Mouse (Mus musculus): ENCODE measurements at regions not wholly inside any gene's neighbourhood (a gene's known extent, or its start where the extent isn't known, plus 50 kb on each side); places are given as distances from the start of the nearest gene placed in this dataset.
A peak's percentile ranks its signal among the peaks of the same experiment; 100 is the strongest.

DNA sequence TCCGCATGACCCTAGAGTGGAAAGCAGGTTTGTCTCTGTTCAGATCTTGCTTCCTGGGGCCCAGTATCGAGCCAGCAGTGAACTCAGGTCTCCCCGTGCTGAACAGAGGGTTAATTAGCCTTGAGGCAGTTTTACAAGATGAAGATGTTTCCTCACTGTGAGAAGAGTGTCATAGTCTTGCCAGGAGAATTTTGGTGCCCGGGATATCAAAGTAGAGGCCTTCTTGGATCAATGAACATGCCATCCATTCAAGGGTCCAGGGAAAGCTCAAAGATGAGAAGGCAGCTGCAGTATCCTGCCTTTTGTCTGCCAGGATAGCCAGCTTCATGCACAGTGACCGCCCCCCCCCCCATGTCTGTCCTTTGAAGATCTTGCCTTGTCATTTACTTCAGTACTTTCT is 114.2 kb upstream of the Mylip start:
- DNase-seq (ENCODE audit: low read depth, low spot score): no peak

DNA sequence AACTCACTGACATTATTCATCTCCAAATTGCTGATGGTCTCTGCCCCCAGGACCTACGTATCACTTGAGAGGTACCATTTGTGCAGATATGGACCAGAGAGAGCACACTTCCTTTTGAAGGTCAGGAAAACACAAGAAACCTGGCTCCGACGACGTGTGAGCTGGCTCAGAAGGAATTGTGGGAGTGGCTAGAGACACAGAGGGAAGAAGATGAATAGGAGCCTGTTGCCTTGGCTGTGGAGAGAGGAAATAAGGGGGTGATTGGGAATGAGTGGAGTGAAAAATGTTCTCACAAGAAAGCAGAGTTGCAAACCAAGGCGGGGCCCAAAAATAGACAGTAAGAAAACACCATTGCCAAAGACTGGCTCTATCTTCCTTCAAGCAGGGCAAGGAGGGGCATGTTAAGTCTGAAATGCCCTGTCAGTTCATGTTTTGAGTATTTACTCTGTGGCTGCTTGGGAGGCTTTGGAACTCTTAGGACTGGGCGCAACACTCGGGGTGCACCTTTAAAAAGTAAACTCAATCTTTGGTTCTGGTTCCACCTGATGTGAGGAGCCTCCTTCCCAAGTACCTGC is 111.6 kb upstream of the Mylip start:
- DNase-seq (ENCODE audit: low read depth, low spot score): no peak

DNA sequence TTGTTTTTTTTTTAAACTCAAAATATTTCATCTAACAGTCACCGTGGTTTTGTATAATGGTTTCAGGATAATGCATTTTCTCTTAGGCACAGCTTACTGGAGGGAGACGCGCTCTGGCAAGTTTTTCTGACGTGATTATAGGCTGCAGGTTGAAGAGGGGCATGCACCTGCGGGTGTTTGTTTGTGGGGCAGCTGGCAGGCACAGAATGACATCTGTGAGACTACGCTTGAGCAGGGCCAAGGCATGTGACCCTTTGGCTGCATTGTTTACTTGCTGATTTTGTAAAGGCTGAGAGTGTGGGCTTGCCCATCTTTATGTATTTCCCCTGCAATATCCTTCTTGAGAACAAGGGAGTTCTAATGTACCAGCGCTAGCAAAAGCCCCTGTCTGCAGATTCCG is 108.4 kb upstream of the Mylip start:
- DNase-seq (ENCODE audit: low read depth, low spot score): no peak

DNA sequence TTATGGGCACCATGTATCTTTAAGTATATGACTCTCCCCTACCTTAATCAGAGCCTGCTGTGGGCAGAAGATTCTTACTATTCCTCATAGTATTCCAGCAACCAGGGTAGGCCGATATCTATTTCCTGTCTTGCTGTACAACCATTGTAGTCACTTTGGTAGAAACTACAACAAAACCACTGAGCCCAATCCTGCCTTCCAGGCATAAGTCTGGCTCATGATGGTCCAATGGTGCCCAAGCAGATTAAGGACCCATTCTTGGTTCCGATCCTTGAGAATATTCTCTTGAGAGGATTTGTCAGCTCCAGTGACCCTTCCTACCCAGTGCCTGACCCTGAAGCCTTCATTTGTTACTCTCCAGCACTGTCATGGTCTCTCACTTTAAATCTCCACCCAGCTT is 102.9 kb upstream of the Mylip start:
- DNase-seq (ENCODE audit: low read depth, low spot score): no peak

DNA sequence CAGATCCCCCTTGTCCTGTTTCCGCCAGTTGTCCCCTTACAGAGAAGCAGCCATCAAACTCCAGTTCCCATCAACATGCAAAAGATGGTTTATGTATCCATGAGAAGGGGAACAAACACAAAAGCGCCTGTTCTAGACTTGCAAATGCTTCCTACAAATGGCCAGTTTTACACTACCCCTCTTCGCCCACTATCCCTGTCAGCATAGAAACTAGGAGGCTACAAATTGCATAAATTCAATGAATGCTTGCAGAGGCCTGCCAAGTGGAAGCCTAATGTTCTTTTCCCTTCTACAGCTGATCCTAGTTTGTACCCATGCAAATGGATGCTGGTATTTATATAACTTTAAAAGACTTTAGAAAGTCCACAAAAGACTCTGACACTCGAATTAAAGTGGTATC is 102.3 kb upstream of the Mylip start:
- peak; percentile 45 for DNase-seq (ENCODE audit: low read depth, low spot score)

DNA sequence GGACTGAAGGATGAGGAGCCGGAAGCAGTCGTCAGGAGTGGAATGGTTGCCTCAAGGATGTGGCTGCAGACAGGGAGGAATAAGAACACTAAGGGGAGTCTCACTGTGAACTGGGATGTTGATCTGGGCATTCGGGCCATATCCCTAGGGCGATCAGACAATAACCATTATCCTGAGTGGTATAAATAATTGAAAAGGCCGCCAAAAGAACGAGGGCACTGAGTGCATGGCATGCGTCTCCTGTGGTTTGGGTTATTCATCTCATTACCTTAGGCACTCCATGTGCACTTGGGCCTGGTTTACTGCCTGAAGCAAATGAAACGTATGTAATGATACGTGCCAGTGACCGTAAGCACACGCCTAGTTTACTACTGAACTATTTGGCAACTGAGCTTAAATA is 99.6 kb upstream of the Mylip start:
- DNase-seq (ENCODE audit: low read depth, low spot score): no peak

DNA sequence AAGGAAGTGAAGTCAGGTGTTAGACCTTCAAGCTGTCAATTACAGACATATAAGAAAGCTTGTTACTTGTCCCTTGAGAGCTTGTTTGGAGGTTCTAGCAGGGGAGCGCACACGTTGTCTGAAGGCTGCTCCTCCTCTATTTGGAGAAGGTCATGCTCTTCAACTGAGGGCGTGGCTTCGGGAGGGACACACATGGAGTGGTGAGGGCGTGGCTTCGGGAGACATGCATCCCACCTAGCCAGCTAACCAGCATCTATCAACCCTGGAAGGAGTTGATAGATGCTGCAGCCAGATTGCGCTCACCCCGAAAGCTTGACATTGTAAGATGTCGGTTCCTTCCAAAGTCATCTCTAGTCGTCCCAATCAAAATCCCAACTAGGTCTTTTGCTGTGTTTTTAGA is 94.9 kb upstream of the Mylip start:
- no peak for DNase-seq (ENCODE audit: low read depth, low spot score)

DNA sequence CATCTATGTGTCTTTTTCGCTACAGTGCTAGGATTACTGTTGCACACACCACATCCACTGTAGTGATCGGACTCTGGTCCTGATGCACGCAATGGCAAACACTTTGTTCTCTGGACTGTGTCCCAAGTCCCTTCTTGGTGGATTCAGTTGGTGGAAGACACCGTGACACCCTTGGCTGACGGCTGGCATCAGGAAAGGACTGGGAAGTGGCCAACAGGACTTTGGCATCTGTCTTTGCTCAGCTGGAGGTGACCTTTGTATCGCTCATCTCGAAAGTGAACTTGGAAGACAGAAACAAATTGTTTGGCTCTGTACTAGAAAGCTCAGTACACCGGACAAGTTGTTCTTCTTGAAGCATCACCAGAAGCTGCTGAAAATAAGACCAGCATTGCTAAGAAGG is 88.9 kb upstream of the Mylip start:
- no peak for DNase-seq (ENCODE audit: low read depth, low spot score)

DNA sequence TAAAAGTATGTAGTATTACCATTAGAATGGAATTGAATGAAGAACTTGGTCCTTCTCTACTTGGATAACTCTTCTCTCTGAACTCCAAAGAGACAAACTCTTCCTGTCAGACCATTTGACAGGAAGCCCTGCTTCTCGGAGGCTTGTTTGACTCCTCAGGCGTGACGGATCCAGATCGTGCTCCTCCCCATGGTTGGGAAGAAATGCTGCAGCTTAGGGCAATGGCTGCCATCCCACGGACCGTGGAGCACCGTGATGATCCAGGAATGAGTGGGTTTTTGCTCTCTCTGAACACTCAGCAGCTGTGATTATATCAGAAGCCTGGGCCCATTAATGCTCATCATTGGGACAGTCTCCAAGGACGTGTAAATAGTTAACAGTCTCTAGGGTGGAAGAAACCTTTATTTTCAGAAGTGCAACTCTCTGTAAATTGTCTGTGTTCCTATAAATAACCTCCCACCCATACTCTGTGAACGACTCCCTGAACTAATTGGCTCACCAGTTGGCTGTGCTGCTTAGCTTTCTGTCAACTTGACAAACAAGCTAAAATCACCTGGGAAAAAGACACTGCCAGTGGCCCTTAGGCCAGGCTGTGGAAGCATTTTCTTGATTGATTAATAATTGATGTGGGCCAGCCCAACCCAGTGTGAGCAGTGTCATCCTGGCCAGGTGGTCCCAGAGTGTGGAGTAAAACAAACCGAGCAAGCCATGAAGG is 88.2 kb upstream of the Mylip start:
- no peak for DNase-seq (ENCODE audit: low read depth, low spot score)

DNA sequence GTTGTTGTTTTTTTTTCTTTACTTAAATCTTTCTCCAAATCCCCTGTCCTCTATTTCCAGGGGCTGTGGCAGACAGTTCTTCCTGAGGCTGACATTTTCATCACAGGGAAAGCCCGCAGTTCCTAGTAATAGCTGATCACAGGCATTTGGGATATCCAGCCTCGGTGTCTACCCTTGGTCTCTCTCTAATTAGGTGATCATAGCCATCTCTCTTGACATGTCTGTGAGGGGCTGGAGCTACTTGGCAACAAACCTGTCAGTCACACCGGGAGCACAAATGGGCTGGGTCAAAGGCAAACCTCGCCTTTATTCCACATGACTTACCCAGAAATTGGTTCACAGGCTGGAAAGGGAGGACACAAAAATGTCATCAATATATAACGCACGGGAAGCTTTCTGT is 86.7 kb upstream of the Mylip start:
- DNase-seq (ENCODE audit: low read depth, low spot score): no peak

DNA sequence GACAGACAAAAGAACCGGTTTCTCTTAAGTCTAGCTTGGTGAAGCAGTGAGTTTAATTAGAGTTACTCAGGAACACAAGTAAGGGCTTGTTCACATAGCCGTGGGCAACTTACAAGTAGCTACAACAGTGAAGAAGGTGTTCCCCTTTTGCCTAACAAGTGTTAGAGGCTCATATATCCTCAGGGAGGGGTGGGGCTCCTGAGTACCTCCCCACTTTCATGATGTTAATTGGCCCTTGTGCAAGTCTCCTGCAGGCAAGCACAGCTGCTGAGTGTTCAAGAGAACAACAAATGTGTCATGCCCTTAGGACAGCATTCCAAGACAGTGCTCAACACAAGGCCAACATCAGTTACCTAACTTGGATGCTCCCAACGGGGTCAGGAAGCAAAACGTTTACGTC is 83.4 kb upstream of the Mylip start:
- no peak for DNase-seq (ENCODE audit: low read depth, low spot score)

DNA sequence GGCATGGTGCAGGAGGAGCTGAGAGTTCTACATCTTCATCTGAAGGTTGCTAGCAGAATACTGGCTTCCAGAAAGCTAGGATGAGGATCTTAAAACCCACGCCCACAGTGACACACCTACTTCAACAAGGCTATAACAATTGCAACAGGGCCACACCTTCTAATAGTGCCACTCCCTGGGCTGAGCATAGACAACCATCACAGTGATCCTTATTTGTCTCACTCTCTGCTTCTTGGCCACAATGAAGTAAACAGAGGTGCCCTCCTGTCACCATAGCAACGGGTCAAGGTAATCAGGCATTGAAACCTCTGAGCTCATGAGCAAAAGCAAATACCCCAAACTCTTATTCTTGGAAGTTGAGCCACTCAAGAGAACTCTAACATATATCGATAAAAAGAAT is 82.3 kb upstream of the Mylip start:
- DNase-seq (ENCODE audit: low read depth, low spot score): no peak

DNA sequence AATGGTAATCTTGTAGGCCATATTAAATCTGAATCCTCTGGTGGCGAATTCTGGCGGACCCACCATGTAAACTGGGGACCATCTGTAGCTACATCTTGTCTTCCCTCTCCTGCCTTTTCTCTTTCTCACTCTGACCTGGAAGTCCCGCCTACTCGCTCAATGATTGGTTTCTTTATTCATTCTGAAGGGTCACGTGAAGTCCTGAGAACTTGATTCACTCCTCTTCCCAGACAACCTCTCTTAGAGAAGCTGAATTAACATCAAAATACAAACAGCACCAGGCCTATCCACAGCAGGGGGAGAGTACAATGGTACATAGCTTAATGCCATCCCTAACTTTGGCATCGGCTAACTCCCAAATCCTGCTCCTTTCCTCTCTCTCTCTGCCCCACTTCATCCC is 69.9 kb upstream of the Mylip start:
- DNase-seq (ENCODE audit: low read depth, low spot score): no peak

DNA sequence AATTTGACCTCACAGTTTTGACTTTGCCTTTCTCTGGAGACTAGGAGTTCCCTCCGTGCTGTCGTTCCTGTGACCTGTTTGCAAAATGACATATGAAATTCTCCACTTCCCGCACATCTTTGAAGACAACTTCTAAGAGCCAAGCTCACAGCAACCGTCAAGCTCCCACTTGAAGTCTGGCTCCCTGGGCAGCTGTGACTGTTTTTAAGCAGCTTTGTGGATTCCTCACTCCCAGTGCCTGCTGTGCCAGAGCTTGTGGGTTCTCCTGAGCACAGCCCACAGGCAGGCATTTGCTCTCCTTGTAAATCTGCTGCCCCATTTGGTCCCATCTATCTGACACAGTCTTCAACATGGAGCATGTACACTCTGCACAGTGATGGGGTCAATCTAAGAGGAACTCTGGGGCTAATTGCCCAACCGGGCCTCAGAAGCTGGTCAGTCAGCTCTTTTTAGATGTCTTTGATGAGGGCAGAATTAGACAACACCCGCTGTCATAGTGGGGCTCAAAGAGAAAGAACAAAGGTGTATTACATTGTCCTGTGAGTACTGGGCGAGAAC is 63.7 kb upstream of the Mylip start:
- peak; percentile 60 for DNase-seq (ENCODE audit: low read depth, low spot score)

DNA sequence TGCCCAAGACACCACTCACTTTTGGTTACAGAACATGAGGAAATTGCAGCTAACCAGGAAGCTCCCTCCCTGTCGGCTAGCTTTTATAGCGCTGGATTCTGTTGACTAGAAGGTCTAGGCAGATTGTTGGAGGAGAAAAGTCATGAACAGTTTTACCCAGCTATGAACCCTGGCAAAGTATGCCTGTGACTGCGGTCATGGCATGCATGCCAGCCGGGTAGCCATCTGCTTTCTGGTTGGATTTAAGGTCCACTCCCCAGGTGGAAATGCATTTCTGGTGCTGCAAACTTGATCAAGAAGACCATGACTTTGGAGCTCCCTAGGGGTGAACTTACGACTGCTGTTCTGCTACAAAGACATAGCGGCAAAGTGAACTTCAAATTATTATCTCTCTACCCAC is 62.8 kb upstream of the Mylip start:
- DNase-seq (ENCODE audit: low read depth, low spot score): no peak

DNA sequence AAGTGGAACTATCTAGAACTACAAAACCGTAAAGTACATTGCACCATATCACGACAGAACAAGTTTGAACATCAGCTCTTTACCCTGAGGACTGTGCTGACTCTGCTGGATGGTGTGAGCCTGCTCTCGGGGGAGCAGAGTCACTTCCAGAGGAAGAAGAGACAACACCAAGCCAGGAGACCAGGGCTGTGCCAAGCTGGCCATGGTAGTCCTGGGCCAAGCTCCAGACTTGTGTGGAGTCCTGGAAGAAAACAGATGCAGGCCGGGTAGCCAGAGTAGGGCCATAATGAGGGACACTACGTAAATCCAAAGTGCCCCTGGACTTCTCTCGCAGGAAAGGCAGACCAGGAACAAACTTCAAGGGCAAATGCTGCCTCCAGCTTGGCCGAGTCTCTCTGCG is 59.0 kb upstream of the Mylip start:
- no peak for DNase-seq (ENCODE audit: low read depth, low spot score)

DNA sequence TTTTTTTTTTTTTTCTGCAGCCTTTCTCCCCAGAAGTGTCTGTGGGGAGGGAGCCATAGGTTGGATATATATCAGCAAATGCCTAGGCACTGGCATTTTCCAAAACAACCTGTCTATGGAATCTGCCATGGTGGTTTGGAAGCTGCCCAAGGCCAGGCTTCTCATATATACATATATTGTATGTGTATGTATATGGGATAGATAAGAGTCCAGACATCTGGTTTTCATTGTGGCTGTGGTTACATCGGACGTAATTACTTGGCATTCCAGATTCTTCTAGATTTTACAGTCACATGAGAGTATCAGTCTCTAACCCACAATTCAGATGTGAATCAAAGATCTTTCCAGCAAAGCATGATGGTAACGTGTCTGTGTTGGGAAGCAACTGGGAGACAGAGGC is 57.5 kb upstream of the Mylip start:
- DNase-seq (ENCODE audit: low read depth, low spot score): no peak

DNA sequence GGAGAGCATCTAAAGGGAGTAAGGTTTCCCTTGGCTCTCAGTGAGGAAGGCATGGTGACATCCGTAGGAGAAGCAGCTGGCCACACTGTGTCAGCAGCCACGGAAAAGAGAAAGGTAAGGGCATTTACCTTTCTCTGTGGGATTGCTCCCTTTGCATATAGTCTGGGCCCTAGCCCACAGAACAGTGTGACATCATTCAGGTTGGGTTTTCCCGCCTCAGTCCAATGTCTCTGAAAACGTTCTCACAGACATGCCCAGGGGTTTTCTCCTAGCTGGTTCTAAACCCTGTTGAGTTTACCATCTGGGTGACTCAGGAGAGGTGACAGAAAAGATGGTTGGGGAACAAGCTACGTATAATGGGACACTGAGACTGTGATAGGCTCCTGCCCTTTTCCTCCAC is 55.9 kb upstream of the Mylip start:
- no peak for DNase-seq (ENCODE audit: low read depth, low spot score)
